8 mouse cellular contexts compared by ENCODE assay signal in genomic region chr19:21274714-21275113, GRCm38 (mm10). TPM values are rescaled to one million over a fixed set of nuclear protein-coding genes. Genes with fewer than 3 reads are reported as not detected.
DNase-seq lines count a peak whose midpoint lies in the region; ATAC-seq and TF ChIP-seq lines count a peak whose summit lies in the region.

No protein-coding gene starts in this region.

- H3K4me3 ChIP-seq in lung, embryonic 14.5 days (ENCODE audit: low read depth, low read length) = peak overlapping the region; percentile 92
- peak overlapping the region; percentile 92 for H3K4me3 ChIP-seq in embryonic facial prominence, embryonic 10.5 days
- H3K4me3 ChIP-seq in intestine, embryonic 15.5 days (replicated peaks) = peak overlapping the region; percentile 91
- H3K4me3 ChIP-seq in neural tube, embryonic 13.5 days = peak overlapping the region; percentile 96

- peaks cover 24% of the 10 kb centered on the region for H3K36me3 ChIP-seq in lung, embryonic 14.5 days (ENCODE audit: insufficient read depth)
- H3K36me3 ChIP-seq in embryonic facial prominence, embryonic 10.5 days (replicated peaks) = peaks cover 35% of the 10 kb centered on the region
- peaks cover 2% of the 10 kb centered on the region; the same call in 1 of the 2 replicates for H3K36me3 ChIP-seq in intestine, embryonic 15.5 days
- H3K36me3 ChIP-seq in neural tube, embryonic 13.5 days = peaks cover 25% of the 10 kb centered on the region

- H3K4me1 ChIP-seq in lung, embryonic 14.5 days (ENCODE audit: insufficient read depth) = peaks cover 3% of the 10 kb centered on the region; the same call in 1 of the 2 replicates
- H3K4me1 ChIP-seq in embryonic facial prominence, embryonic 10.5 days = peaks cover 17% of the 10 kb centered on the region
- 0 out of 2 replicates have a peak, but pooled peaks cover 2% of the 10 kb centered on the region for H3K4me1 ChIP-seq in intestine, embryonic 15.5 days (replicated peaks)
- peaks cover 28% of the 10 kb centered on the region for H3K4me1 ChIP-seq in neural tube, embryonic 13.5 days (replicated peaks)

- ATAC-seq in lung, embryonic 14.5 days (ENCODE audit: insufficient read depth) = no peak
- no peak for ATAC-seq in intestine, embryonic 15.5 days
- ATAC-seq in neural tube, embryonic 13.5 days (ENCODE audit: low read depth) = no peak
- no peak for ATAC-seq in monocyte, adult 5-6 weeks (replicated peaks; ENCODE audit: insufficient number of reproducible peaks, low FRiP score, low TSS enrichment, poor library complexity, severe bottlenecking)

- H3K9ac ChIP-seq in lung, embryonic 14.5 days = no peak overlapping the region; the same call in none of the 2 replicates
- H3K9ac ChIP-seq in intestine, embryonic 15.5 days = no peak overlapping the region; the same call in 1 of the 2 replicates
- peak overlapping the region; percentile 100 for H3K9ac ChIP-seq in neural tube, embryonic 13.5 days

- H3K27me3 ChIP-seq in lung, embryonic 14.5 days (ENCODE audit: insufficient read depth, low read length) = no peaks in the 10 kb centered on the region
- H3K27me3 ChIP-seq in embryonic facial prominence, embryonic 10.5 days (replicated peaks; ENCODE audit: low read depth, poor library complexity, severe bottlenecking) = no peaks in the 10 kb centered on the region
- H3K27me3 ChIP-seq in intestine, embryonic 15.5 days (replicated peaks) = no peaks in the 10 kb centered on the region
- H3K27me3 ChIP-seq in neural tube, embryonic 13.5 days = no peaks in the 10 kb centered on the region

- no peak overlapping the region for H3K27ac ChIP-seq in lung, embryonic 14.5 days (ENCODE audit: low read depth)
- no peak overlapping the region for H3K27ac ChIP-seq in embryonic facial prominence, embryonic 10.5 days (replicated peaks)
- H3K27ac ChIP-seq in intestine, embryonic 15.5 days = peak overlapping the region; percentile 45; the same call in 1 of the 2 replicates
- H3K27ac ChIP-seq in neural tube, embryonic 13.5 days (replicated peaks) = no peak overlapping the region

- no peak for TF ChIP-seq CTCF in lung, embryonic 14.5 days (IDR thresholded peaks at IDR 0.05; ENCODE audit: low read depth)

- H3K9me3 ChIP-seq in lung, embryonic 14.5 days (ENCODE audit: low read depth, low read length) = no peaks in the 10 kb centered on the region
- H3K9me3 ChIP-seq in embryonic facial prominence, embryonic 10.5 days = no peaks in the 10 kb centered on the region
- H3K9me3 ChIP-seq in intestine, embryonic 15.5 days = no peaks in the 10 kb centered on the region
- no peaks in the 10 kb centered on the region for H3K9me3 ChIP-seq in neural tube, embryonic 13.5 days

- peak overlapping the region; percentile 55 for H3K4me2 ChIP-seq in lung, embryonic 14.5 days
- H3K4me2 ChIP-seq in intestine, embryonic 15.5 days (replicated peaks) = peak overlapping the region; percentile 53
- peak overlapping the region; percentile 91 for H3K4me2 ChIP-seq in neural tube, embryonic 13.5 days

- peak; percentile 36 for DNase-seq in lung, embryonic 14.5 days
- no peak for DNase-seq in lung, adult 18-20 months
- no peak for DNase-seq in embryonic facial prominence, embryonic 10.5 days (ENCODE audit: low spot score)
- DNase-seq in urinary bladder, adult 18-20 months (ENCODE audit: low spot score in 2 of 2) = no peak
- DNase-seq in spleen, adult 12 weeks (ENCODE audit: low spot score) = no peak

- WGBS in lung, embryonic 14.5 days = 2% methylated on average over 3 of the region's 3 CpGs
- 61% methylated on average over 3 of the region's 3 CpGs for WGBS in embryonic facial prominence, embryonic 10.5 days
- WGBS in intestine, embryonic 15.5 days = 3% methylated on average over 3 of the region's 3 CpGs
- 29% methylated on average over 3 of the region's 3 CpGs for WGBS in neural tube, embryonic 13.5 days

RNA-seq across cellular contexts. Expression of gene Zfand5, which starts 2.6 kb away (rescaled TPM):
- 106 and 110 TPM in 2 replicates for polyA plus RNA-seq in lung, embryonic 14.5 days (2014; fragmentation: Nextera tagmentation; extraction: Ambion mirVana)
- polyA plus RNA-seq in embryonic facial prominence, embryonic 10.5 days (2016; fragmentation: Nextera tagmentation; extraction: Ambion mirVana) = 96.3 and 99.2 TPM in 2 replicates
- 87.0 and 91.6 TPM in 2 replicates for polyA plus RNA-seq in intestine, embryonic 15.5 days (2015; fragmentation: Nextera tagmentation; extraction: Ambion mirVana)
- 186 and 190 TPM in 2 replicates for polyA plus RNA-seq in neural tube, embryonic 13.5 days (2015; fragmentation: Nextera tagmentation; extraction: Ambion mirVana)
- 376 to 477 TPM (median 405 TPM) in 3 replicates for total RNA-seq in monocyte, adult 5-6 weeks (2017)
